Mouse (Mus musculus) left cerebral cortex, adult 18-20 months (tissue): ENCODE data around the gene Creb5. TPM values are rescaled to one million over a fixed set of nuclear protein-coding genes. Genes with fewer than 3 reads are reported as not detected.

Experiments
- DNase-seq, 2 experiments: peaks; one replicate each; pipeline ENCODE4 v3.0.0; 2021 to 2022; ENCODE audit warnings: low spot score in 2 of 2, mixed read lengths in 1 of 2
- total RNA-seq, 2 experiments: library from RNA; stranded (reverse); gene quantifications; 2 replicates each; pipeline ENCODE4 v1.2.3; 2021

The Creb5 gene
- total RNA-seq, 2 experiments from 2014 or later = 2.5 to 2.7 TPM

DNA sequence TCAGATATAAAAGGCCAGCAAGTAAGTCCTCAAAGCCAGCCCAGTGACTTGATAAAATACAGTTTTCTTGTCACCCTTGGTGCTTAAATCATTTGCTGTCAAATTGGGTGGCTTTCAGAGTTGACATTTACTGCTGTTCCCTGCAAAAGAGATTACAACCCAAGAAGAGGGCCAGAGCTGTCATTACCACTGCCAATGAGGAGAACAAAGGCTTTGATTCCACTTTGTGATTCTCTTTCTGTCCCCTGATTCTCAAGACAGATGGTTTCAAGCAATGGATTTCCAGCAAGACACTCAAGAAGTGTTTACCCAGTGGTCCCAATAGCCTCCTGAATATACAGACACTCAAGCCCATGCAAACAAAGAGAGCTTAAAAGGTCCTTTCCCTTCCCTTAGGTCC, 451.1 kb downstream of the Creb5 start:
- DNase-seq = no peak

GRCm38 (mm10) chr6:53741222-53741621, 454.2 kb downstream of the Creb5 start:
- peak in 1 of 2 experiments; percentile 10 for DNase-seq

Other genes with a start within 250 kb of the Creb5 start
- gene Jazf1, start 218.6 kb upstream of the Creb5 start, total RNA-seq = 10 to 100 TPM; 27.8 to 28.1 TPM